Mouse (Mus musculus) ES-CJ7 (cell line): ENCODE results near the gene Fsip1.
A peak's percentile ranks its signal among the peaks of the same experiment; 100 is the strongest.

Experiments used
- DNase-seq: peaks from one replicate; pipeline ENCODE4 v3.0.0; 2011; ENCODE audit warnings: low read depth, low spot score

The Fsip1 gene

GRCm38 (mm10) chr2:118124437-118124836 lies 132.3 kb downstream of the Fsip1 start:
- DNase-seq = no peak

GRCm38 (mm10) chr2:118123743-118124142 lies 133.0 kb downstream of the Fsip1 start:
- no peak for DNase-seq

DNA sequence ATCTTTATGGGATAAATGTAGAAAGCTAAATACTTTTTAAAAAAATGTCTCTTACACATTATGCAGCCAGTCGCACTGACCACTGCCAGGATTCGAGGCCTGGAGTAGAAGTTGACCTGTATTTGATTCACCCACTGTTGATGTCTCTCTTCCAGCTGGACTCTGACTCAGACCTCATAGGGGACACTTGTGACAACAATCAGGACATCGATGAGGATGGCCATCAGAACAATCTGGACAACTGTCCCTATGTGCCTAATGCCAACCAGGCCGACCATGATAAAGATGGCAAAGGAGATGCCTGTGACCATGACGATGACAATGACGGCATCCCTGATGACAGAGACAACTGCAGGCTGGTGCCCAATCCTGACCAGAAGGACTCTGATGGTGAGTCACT lies 134.5 kb downstream of the Fsip1 start:
- no peak for DNase-seq

DNA sequence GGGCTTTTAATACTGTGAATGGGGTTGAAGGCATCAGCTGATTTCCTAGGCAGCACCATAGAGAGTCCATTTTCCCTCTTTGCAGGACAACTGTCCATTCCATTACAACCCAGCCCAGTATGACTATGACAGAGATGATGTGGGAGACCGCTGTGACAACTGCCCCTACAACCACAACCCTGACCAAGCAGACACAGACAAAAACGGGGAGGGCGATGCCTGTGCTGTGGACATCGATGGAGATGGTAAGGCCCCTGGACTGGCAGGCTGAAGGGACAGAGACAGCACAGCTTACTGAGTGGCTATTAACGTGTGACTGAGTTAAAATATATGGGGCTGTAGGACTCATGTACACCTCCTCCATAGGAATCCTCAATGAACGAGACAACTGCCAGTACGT lies 136.0 kb downstream of the Fsip1 start:
- no peak for DNase-seq

- DNase-seq = no peak
These were observed 136.7 kb downstream of the Fsip1 start for GRCm38 (mm10) chr2:118120095-118120494.

GRCm38 (mm10) chr2:118119684-118120083 lies 137.1 kb downstream of the Fsip1 start:
- no peak for DNase-seq

- no peak for DNase-seq
These were observed 138.3 kb downstream of the Fsip1 start for GRCm38 (mm10) chr2:118118515-118118914.

DNA sequence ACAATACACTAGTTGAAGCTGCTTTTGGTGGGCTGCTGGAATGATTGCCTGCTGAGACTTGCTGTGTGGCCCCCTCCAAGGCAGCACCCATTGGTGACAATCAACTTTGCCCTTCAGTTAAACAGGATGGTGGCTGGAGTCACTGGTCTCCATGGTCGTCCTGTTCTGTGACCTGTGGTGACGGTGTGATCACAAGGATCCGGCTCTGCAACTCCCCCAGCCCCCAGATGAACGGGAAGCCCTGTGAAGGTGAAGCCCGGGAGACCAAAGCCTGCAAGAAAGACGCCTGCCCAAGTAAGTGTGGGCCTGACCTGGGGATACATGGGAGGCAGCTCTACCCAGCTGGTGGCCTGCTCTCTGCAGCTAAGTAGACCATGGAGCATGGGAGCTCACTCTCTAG lies 138.7 kb downstream of the Fsip1 start:
- no peak for DNase-seq

DNA sequence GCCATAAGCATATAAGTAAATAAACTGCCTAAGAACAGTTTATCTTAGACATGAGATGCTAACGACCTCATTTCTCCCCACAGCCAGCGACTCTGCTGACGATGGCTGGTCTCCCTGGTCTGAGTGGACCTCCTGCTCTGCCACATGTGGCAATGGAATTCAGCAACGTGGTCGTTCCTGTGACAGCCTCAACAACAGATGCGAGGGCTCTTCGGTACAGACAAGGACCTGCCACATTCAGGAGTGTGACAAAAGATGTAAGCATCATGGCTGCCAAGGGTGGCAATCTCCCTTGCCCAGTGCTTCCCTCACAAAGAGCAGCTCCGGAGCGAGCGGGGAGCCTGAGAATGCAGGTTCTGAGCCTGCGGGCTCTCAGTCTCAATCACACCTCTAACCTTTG lies 139.4 kb downstream of the Fsip1 start:
- no peak for DNase-seq

GRCm38 (mm10) chr2:118116754-118117290 lies 139.9 kb downstream of the Fsip1 start:
- no peak for DNase-seq

GRCm38 (mm10) chr2:118116180-118116579 lies 140.6 kb downstream of the Fsip1 start:
- DNase-seq = no peak

- no peak for DNase-seq
These were observed 141.1 kb downstream of the Fsip1 start for GRCm38 (mm10) chr2:118115647-118116046.

DNA sequence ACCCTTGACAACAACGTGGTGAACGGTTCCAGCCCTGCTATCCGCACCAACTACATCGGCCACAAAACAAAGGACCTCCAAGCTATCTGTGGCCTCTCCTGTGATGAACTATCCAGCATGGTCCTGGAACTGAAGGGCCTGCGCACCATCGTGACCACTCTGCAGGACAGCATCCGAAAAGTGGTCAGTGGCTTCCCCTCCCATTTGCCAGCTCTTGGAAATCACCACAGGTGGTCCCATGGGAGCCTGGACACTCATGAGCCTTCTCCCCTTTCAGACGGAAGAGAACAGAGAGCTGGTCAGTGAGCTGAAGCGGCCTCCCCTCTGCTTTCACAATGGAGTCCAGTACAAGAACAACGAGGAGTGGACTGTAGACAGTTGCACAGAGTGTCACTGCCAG lies 142.1 kb downstream of the Fsip1 start:
- no peak for DNase-seq

GRCm38 (mm10) chr2:118113808-118114524 lies 142.8 kb downstream of the Fsip1 start:
- DNase-seq = no peak

GRCm38 (mm10) chr2:118112846-118113479 lies 143.8 kb downstream of the Fsip1 start:
- DNase-seq = no peak

DNA sequence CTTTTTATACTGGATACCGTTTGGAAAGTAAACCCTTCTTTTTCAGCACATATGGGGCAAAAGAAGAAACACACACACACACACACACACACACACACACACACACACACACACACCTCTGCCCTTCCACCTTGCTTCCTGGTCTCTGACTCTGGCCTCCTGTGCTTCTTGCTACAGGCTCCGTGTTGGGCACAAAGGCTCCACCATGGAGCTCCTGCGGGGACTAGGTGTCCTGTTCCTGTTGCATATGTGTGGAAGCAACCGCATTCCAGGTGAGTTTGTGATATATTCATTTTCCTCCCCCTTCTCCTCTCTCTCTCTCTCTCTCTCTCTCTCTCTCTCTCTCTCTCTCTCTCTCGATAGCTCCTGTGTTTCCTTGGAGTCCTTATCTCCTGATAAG lies 144.3 kb downstream of the Fsip1 start:
- DNase-seq = no peak

- DNase-seq = peak; percentile 65
These were observed 145.2 kb downstream of the Fsip1 start, which contains the start of gene Thbs1 for GRCm38 (mm10) chr2:118111488-118112131. Thbs1 (plus strand) TSS chr2:118111876.

DNA sequence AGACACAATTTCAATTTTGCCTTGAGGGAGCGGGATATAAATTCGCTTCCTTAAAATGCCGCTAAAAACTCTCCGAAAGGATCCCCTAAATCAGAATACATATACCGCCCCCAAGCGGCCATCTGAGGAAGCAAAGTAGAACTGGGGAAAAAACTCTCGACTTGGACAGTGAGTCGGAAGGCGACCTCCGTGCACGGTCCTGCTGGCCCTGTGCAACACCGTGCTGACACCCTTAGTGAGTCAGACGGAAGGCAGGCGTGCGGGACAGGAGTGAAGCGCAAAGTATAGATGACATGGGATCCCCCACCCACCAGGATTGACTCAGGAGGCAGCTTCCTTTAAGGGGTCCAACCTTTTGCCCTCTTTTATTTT lies 145.7 kb downstream of the Fsip1 start:
- DNase-seq = peak; percentile 69

GRCm38 (mm10) chr2:118110225-118110915 lies 146.4 kb downstream of the Fsip1 start:
- peak; percentile 42 for DNase-seq

DNA sequence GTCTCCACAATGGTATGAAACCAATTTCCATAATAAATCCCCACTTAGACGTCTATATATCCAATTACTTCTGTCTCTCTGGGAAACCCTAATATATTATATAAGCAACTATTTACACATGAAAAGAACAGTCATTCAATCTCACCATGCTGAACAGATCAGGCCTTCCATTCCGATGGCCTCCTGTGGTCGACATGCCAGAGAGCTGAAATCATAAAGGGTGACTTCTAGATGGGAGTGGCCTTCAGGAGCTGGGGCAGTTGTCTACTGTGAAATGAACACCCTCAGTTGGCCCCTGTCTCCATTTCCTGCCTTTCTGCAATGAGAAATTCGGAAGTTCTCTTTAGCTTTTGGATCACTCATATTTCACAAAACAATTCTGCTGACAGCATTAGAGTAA lies 154.6 kb downstream of the Fsip1 start:
- no peak for DNase-seq

DNA sequence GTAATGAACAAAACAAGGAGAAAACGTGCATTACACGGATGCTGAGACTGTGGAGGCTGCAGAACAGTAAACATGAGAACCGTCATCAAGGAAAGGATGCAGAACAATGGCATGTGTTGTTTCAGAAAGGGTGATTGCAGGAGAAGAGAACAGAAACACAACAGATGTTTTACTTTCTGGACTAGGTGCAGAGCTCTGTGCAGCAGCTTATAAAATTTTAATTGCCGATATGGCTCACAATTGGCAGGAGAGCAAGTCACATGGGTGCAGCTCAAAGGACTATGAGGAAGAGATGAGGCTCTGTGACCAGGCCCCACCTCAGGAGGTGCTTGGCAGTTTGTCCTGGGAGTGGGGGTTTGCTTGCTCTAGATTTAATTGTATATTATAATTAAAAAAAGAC lies 157.7 kb downstream of the Fsip1 start:
- DNase-seq = no peak

DNA sequence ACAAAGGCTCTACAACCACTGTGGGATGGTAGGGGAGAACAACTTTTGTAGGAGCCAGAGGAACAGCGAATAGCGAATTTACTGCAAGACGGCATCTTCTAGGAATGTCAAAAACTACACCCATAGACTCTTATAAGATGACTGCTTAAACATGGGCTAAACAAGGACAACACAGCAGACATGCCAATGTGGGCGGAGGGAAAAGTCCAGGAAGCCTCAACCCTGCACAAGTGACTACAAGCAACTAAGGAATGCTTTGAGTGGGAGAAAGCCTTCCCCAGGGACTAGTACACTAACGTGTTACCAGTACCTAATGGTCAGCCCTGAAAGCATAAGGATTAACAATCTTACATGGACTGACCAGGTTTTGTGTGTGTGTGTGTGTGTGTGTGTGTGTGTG lies 165.5 kb downstream of the Fsip1 start:
- no peak for DNase-seq
